Mouse (Mus musculus): ENCODE measurements around the gene B3gnt7.

DNA sequence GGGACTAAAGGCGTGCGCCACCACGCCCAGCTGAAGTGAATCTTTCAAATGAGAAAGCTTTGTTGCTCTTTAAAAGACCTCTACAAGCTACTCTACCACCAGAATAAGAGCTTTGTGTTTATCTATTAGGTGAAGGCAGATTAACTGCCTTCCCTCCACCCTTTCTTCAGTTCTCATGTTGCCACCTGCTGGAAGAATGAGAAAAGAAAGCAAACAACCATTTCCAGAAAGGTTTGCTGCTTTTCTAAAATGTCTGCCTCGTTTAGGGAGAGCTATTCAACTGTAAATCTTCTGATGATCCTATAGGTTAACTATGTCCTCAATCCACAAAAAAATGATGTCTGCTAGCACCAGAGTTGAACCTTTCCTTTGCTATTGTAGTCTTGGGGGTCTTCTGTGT, 46.2 kb downstream of the B3gnt7 start:
- TF ChIP-seq CTCF (IDR thresholded peaks at IDR 0.05; ENCODE audit: low read depth, low read length) (no peak), POLR2A (IDR thresholded peaks at IDR 0.05; ENCODE audit: extremely low read depth, insufficient read depth, low read length) (no peak)

All from liver, adult 2 months (tissue).